Mouse (Mus musculus) G1E (cell line): Measurements from ENCODE around the gene Zfp729a.
"Not testable (repeated sequence)": the region's sequence is repeated elsewhere in the genome, so short reads cannot be mapped to it uniquely, and the experiment has no call there.

Source experiments
- CTCF ChIP-seq: IDR thresholded peaks from 2 replicates; pipeline ENCODE4 v1.5.1; 2012; ENCODE audit warnings: low read depth, low read length, inconsistent platforms, mixed read lengths
- GATA1 ChIP-seq: IDR thresholded peaks from 2 replicates; pipeline ENCODE4 v1.6.1; 2012; ENCODE audit warnings: borderline replicate concordance, low read length, inconsistent platforms, mixed read lengths
- GATA2 ChIP-seq: IDR thresholded peaks from 2 replicates; pipeline ENCODE4 v1.6.1; 2012; ENCODE audit warnings: low read depth, low read length, inconsistent platforms, borderline replicate concordance
- POLR2AphosphoS5 ChIP-seq: IDR thresholded peaks from 2 replicates; pipeline ENCODE4 v1.6.1; 2012; ENCODE audit warnings: low read depth, low read length, inconsistent platforms; ENCODE audit not compliant: insufficient replicate concordance
- TAL1 ChIP-seq: conservative IDR thresholded peaks from 2 replicates; pipeline ENCODE4 v1.6.1; 2012; ENCODE audit warnings: low read depth, low read length, inconsistent platforms, mixed read lengths

GRCm38 (mm10) chr13:67682959-67683735, 45.6 kb upstream of the Zfp729a start:
- TF ChIP-seq TAL1, CTCF, GATA2, POLR2AphosphoS5, GATA1: not testable (repeated sequence)
